Mouse (Mus musculus): Measurements from ENCODE around the gene Tgds.
"Not testable (repeated sequence)": the region's sequence is repeated elsewhere in the genome, so short reads cannot be mapped to it uniquely, and the experiment has no call there.

The Tgds gene

DNA sequence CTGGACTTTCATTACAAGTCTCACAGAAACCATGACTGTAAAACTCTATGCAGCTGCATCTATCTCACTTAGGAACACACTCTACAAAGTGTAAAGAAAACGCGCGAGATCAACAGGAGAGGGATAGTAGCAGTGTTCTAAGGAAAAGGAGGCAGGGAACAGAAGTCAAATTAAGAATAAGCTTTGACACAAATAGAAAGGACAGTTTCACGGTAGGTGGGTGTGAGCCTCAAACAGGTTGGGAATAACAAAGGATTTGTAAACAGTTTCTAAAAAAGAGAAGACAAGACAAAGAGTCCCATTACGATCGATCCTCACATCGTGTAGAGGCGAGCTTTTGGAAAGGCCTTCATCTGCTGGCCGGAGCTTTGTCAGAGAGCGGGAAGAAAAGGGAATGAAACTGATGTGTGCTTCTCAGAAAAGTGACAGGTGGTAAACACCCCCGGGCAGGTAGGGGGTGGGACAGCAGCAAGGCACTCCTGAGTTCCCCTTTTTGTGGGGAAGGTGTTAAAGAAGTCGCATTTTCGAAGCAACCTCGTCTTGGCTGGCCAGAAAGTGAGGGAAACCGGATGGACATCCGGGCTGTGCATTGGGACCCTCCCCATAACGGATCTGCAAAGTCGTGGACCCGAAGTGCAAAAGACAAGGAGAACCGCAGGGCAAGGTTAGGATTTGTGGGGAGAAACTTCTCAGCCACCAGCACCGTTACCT lies 469 bp downstream of the Tgds start:
- peak; percentile 8 for DNase-seq

DNA sequence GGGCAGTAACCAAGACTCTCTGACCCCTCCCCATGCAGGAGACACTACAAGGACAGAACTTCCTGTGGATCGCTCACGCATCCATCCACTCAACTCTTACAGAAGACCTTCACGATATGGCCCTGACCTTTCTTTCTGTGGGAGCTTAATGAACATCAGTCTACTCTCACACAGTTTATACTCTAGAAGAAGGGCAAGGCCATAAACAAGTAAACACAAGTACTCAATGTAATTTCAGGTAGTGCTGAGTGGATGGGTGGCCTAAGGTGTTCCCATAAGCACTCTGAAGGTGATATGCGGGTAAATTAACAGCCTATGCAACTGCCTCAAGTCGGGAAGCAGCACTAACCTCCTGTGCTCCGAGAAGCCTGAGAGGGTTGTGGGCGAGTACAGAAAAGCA lies 1.1 kb downstream of the Tgds start:
- no peak for DNase-seq

DNA sequence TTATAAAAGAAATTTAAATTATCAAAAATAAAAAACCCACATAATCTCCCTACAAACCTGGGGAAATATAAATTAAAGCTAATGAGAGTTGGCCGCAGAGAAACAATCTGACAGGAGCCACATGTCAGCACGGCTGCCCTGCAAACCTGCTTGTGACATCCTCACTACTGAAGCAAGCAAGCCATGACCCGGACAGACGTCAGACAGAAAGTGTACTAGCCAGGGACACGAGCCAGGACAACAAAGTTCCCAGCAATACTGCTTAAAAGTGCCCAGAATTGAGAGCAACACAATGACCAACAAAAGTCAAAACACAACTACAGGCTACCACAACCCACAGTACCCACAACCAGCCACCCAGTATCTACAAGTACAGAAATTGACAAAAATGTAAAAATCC lies 6.3 kb downstream of the Tgds start:
- DNase-seq = no peak

DNA sequence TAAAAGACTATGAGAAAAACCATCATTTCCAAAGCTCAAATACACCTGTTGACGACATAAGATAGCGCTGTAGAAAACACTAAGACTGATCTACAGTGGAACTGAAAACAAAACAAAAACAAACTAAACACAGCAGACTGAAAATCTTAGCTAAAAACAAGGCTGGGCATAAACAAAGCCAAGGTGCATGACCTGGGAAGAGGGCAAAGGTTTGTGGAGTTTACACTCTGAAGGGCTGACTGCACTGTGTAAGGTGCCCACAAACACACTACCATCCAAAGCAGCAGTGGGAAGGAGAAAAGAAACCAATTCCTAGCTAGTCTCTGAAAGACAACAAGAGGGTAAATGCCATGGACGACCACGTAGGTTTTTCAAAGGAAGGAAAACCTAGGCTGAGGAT lies 7.8 kb downstream of the Tgds start:
- no peak for DNase-seq

DNA sequence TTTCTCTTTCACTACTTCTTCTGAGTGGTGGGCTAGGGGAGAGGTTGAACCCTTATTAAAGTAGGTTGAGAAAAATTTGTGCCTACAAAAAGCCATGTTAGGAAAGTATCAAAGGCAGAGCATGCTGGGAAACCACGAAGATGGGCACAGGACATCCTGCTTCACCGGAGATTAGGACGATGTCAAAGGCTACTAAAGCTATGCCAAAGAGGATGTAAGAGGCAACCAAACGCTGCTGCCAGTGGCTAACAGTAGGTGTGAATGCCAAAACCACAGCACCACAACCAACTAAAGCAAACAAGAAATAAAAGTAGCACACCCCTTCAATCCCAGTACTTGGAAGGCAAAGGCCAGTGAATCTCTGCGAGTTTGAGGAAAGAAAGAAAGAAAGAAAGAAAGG lies 8.4 kb downstream of the Tgds start:
- no peak for DNase-seq

DNA sequence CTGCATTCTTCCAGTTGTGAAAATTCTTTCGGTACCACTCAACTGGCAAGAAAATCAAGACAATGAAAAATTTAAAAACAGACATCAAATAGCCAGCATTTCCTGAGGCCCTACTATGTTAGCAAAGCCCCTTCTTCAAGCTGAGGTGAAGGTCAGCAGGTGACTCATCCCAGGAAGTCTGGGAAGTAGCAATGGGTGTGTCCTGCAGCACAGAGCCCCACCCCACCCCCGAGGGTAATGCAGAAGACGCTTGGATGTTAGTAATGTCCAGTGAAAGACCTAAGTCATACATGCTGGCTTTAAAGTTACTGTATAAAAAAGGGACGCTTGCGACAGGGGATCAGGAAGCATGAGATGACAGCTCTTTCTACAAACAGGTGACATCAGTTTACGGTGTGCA lies 19.4 kb downstream of the Tgds start:
- DNase-seq = no peak

DNA sequence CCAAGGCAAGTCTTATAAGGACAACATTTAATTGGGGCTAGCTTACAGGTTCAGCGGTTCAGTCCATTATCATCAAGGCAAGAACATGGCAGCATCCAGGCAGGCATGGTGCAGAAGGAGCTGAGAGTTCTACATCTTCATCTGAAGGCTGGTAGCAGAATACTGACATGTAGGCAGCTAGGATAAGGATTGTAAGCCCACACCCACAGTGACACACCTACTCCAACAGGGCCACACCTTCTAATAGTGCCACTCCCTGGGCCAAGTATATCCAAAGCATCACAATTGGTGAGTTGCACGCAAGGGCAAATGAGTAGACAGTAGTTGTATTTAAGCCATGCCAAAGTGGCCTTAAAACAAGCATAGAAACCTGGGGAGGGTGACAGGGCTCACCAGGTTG lies 25.1 kb downstream of the Tgds start:
- not testable (repeated sequence) for DNase-seq

DNA sequence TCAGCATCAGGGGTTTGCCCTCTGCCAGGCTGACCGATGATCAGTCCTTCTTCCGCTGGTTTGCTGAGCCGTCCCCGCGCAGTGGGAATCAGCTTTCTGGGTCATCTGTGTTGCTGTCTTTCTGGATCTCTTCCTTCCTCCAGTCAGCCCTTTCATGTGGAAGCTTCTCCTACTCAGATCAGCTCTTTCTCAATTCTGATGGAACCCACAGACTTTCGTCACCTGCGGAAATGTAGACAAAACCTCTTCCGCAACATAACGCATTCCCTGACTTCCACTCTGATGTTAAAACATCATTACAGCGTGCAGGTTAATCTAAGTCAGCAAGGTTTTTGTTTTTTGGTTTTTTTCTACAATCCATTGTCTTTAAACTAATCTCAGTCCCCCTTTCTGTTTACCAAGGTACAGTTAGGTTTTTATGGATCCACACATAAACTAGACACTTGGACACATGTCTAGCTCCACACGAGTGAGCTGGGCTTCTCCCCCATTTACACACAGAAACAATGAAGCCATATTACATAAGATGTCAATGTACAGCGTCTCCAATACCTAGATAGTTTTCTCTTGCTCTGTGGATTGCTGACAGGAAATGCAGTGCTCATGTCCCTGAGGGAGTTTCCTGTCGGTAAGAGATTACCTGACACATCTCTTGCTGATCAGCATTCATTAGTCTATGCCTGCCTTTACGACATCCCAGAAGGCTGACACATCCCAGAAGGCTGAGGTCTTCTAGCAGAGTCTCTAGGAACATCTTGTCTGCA lies 31.1 kb downstream of the Tgds start:
- peak; percentile 15 for DNase-seq

DNA sequence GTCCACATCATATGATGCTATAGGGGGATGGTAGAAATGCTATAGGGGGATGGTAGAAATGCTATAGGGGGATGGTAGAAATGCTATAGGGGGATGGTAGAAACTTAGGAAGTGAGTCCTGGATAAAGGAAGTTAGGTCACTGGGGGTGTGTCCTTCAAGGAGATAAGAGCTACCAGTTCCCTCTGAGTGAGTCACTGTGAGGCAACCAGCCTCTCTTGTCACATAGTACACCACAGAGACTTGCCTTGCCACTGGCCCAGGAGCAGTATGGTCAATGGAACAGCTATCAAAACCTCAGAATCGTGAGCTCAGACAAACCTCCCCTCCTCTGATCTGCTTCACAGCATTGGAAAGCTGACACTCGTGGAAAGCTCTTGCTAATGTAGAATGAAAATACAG lies 34.3 kb downstream of the Tgds start:
- DNase-seq = no peak

DNA sequence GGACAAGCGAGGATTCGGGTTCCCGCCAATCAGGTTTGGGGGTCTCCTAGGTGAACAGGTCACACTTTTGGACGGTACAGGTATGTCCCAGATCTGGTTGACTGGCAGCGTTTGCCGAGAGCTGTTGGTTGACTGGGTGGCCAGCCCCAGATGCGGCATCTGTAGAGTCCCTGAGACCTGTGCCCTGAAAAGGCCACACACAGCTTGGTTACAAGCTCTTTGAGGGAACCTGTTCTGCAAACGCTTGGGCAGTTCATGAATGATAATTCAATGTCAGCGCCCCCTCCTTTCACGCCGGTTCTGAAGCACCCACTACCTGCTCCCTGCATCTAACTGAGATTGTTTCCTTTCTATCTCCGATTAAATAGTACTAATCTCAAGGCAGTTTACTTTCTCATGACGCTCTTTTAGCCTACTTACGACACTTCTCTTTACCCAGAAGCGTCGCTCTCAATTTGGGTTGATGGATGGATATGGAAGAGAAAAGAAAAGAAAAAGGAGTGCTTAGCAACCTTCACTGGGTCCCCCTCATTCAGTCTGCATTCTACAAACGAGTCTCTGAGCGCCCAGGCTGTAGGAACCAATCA lies 42.7 kb downstream of the Tgds start:
- peak; percentile 27 for DNase-seq

DNA sequence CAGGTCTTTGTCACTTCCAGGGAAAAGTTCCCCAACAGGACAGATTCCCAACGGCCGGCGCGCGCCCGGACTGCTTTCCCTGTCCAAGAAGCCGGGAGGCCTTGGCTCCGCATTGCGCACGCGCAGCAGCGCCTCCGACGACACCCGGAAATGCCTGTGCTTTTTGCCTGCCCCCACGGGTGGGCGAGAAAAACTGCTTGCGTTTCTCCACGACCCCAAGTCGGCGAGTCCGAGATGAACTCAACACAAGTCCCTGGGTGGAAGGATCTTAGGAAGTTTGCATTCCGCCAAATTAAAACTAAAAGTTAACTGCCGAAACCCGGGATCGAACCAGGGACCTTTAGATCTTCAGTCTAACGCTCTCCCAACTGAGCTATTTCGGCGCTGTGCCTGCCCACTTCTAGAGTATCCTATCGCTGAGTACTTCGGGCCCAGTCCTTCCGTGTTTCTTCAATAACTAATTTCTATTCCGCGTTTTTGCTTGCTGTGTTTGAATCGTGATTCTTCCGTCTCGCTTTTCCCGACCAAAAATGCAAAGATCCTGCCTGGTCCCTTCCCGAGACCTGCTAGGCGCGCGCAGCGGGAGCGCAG lies 43.2 kb downstream of the Tgds start:
- DNase-seq = peak; percentile 94

DNA sequence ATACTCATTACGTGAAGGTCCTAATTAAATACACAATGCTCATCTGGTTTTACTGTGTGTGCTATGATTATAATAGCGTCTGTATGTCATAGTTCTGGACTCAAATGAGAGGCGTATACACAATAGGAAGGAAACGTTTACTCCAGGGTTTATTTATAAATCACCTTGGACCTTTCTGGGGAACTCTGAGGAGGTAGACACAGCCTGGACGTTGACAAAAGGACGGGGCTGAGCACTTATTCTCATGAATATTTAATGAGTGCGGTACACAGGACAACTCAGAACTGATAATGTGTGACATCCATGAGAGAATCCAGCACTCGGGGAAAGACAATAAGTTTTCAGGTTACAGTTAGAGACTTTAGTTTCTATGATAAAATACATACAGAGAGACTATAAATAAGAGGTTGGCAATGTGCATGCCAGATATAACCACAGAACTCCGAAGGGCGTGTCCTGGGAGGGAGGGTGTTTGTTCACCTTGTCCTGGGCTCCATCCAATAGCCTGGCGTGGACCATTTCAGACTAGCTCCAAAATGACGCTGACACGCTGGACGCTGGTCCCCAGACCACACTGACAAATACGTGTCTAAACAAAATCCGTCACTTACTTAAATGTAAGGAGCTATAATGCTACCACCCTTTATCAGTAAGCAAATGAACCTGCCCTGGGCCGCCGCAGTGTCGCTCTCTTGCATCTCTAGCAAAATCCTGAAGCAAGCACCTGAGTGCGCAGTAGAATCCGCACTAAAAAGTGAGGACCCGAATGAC lies 43.9 kb downstream of the Tgds start:
- DNase-seq = peak; percentile 63

DNA sequence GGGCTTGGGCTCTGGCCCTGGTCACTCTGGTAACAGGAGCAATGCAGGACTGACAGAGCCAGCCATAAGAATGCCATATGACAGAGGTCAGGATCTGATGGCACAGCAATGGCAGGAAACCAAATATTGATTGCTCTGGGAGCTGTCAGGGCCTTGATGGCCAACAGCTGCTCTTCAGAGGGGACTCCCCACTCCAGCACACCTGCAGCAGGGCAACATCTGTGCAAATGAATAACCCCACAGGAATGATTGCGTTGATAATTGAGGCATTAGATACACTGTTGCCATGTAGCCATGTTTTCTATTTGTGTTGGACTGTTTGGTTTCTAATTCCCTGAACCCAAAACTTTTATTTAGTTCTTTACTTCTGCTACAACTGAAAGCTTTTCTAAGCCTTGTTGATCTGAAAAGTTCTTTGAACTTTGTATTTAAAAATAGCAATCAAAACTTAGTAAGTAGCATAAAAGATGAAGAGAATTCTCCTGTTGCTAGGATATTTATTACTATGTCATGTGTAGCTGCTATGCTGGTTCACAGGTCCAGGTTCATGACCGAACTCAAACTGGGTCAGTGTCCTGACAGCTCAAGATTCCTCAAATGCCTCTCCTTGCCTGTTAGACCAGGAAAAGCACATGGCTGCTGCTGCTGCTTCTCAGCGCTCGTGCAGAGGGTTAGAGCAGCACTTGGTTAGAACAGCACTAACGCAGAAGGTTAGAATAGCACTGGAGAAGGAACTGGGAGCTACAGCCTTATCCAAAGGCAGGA lies 46.1 kb downstream of the Tgds start:
- DNase-seq = no peak

DNA sequence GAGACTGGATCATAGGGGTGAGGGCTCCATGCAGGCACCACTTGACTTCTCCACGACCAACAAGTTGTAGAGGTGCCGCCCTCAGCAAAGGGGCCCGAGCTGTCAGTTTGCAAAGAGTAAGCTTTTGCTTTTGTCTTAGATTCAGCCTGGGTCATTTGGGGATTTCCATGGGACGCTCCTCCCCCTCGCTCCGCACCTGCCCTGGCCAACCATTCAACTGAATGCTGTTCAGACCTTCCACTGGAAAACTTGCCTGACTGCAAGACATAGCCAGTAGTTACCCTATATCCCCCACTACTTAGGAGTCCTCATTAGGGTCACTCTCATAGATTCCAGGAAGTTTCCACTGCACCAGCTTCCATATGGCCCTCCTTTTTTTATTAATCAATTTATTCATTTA lies 48.7 kb downstream of the Tgds start:
- DNase-seq = no peak

DNA sequence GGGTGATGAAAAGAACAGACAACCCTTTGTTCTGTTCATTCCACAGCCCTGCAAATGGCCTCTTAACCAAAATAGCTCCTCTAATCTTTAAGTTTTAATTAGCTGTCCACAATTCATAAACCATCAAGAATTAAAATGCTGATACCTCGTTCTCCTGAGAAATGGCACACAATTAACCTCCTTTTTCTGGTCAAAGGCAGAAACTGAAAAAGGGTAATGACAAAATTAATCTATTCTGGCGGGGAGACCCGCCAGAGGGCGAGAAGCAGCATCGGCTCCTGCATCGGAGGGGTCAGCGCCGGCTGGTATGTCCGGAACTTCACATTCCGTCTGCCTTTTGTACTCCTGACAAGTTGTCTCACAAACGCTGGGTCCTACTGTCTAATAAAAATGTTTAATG lies 51.9 kb downstream of the Tgds start:
- DNase-seq = no peak

DNA sequence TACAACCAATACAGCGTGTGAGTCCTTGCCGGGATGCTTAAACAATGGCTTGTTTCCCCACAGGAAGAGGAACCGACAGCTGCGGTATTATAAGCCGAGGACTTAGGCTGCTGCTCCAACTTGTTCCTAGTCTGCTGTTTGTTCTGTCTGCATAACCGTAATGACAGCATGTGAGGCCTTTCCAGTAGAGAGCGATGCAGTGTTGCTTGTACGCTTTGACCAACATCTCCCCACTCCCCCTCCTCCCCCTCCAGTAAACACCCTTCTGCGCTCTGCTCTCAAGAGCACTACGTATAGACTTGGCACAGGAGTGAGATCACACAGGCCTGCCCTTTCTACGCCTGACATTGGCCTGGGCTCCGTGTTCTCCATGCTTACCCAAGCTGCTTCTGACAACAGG lies 62.5 kb downstream of the Tgds start:
- no peak for DNase-seq

DNA sequence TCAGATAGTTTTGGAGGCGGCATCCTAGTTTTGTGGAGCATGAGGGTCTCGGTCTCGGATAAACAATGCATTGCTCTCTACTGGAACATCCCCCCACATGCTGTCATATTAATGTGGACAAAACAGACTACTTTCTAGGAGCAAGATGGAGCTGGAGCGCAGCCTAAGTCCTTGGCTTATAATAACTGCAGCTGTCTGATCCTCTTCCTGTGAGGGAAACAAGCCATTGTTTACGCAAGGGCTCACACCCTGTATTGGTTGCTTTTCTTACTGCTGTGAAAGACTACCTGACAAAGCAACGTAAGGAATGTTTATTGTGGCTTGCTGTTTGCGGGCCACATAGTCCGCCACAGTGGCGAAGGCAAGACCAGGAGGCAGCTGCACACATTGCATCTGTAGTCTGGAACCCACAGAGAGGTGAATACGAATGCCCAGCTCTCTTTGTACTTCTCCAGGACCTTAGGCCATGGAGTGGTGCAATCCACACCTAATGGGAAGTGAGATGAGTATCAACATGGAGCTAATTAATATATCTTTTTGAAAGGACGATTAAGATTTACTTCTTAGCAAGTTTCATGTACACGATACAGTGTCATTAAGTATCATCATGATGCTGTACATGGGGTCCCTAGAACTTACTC lies 63.0 kb downstream of the Tgds start:
- no peak for DNase-seq
